Mouse (Mus musculus): ENCODE results near the gene 4930449I24Rik.
"Not testable (repeated sequence)": the region's sequence is repeated elsewhere in the genome, so short reads cannot be mapped to it uniquely, and the experiment has no call there.

- TF ChIP-seq CTCF (IDR thresholded peaks at IDR 0.05; ENCODE audit: extremely low read depth, insufficient read length, insufficient replicate concordance, low read depth, low read length); POLR2A (IDR thresholded peaks at IDR 0.05; ENCODE audit: low read depth, low read length): not testable (repeated sequence)
Measured at GRCm38 (mm10) chr5:146537347-146537746, 35.1 kb downstream of the 4930449I24Rik start, which contains the start of gene Gm3409.

All from small intestine, adult 2 months (tissue).